Mouse (Mus musculus) kidney, postnatal 10 days (tissue): ENCODE measurements around the gene Gpr68.

Source experiments
- DNase-seq: peaks from one replicate; pipeline ENCODE4 v3.0.0; 2021; ENCODE audit warnings: mixed read lengths

The Gpr68 gene

GRCm38 (mm10) chr12:100907598-100908297 is at the start of gene Gpr68:
Gene Gpr68 (minus strand): TSS chr12:100908198.
- DNase-seq: peak; percentile 46

- DNase-seq: no peak
Measured at GRCm38 (mm10) chr12:100957257-100957656, 49.3 kb upstream of the Gpr68 start.

GRCm38 (mm10) chr12:100956825-100957224 is 48.8 kb upstream of the Gpr68 start:
- DNase-seq: no peak

GRCm38 (mm10) chr12:100956028-100956427 is 48.0 kb upstream of the Gpr68 start:
- no peak for DNase-seq

- DNase-seq: peak; percentile 30
Measured at GRCm38 (mm10) chr12:100953926-100954325, 45.9 kb upstream of the Gpr68 start.

GRCm38 (mm10) chr12:100952193-100952931 is 44.4 kb upstream of the Gpr68 start:
- peak; percentile 88 for DNase-seq

- no peak for DNase-seq
Measured at GRCm38 (mm10) chr12:100949146-100949545, 41.1 kb upstream of the Gpr68 start.

GRCm38 (mm10) chr12:100948021-100948420 is 40.0 kb upstream of the Gpr68 start:
- DNase-seq: no peak

GRCm38 (mm10) chr12:100945948-100946347 is 38.0 kb upstream of the Gpr68 start:
- DNase-seq: no peak

- no peak for DNase-seq
Measured at GRCm38 (mm10) chr12:100945501-100945900, 37.5 kb upstream of the Gpr68 start.

GRCm38 (mm10) chr12:100944921-100945336 is 36.9 kb upstream of the Gpr68 start:
- no peak for DNase-seq

GRCm38 (mm10) chr12:100943146-100943545 is 35.1 kb upstream of the Gpr68 start:
- DNase-seq: no peak

GRCm38 (mm10) chr12:100941361-100941760 is 33.4 kb upstream of the Gpr68 start:
- DNase-seq: no peak

GRCm38 (mm10) chr12:100937441-100938360 is 29.7 kb upstream of the Gpr68 start:
- peak; percentile 64 for DNase-seq

GRCm38 (mm10) chr12:100936737-100937136 is 28.7 kb upstream of the Gpr68 start:
- DNase-seq: peak; percentile 34

GRCm38 (mm10) chr12:100936116-100936515 is 28.1 kb upstream of the Gpr68 start:
- peak; percentile 87 for DNase-seq

GRCm38 (mm10) chr12:100934796-100935195 is 26.8 kb upstream of the Gpr68 start:
- no peak for DNase-seq

- no peak for DNase-seq
Measured at GRCm38 (mm10) chr12:100931653-100932052, 23.7 kb upstream of the Gpr68 start.

GRCm38 (mm10) chr12:100928286-100928685 is 20.3 kb upstream of the Gpr68 start:
- no peak for DNase-seq

- peak; percentile 72 for DNase-seq
Measured at GRCm38 (mm10) chr12:100925644-100926619, 17.9 kb upstream of the Gpr68 start.

GRCm38 (mm10) chr12:100924646-100925339 is 16.8 kb upstream of the Gpr68 start:
- DNase-seq: no peak
